Mouse (Mus musculus) hindbrain, embryonic 14.5 days (tissue): Measurements from ENCODE around the gene Insig2. TPM values are rescaled to one million over a fixed set of nuclear protein-coding genes. Genes with fewer than 3 reads are reported as not detected.

Experiments used
- polyA plus RNA-seq: library from polyadenylated mRNA; unstranded; fragments of >200 nt; fragmentation: Nextera tagmentation; extraction: Ambion mirVana; gene quantifications from 2 replicates; pipeline ENCODE4 v1.2.1, GENCODE M21; 2014

Insig2 gene
- polyA plus RNA-seq, 1 experiment from 2014 or later = 25.9 TPM

Other genes starting within 250 kb of the Insig2 start
- gene Ccdc93, start 98.5 kb upstream of the Insig2 start, polyA plus RNA-seq = 10.3 and 10.6 TPM in 2 replicates
- 1.2 and 2.5 TPM in 2 replicates for gene Htr5b, start 195.9 kb upstream of the Insig2 start, polyA plus RNA-seq
- 35.3 and 37.8 TPM in 2 replicates for gene Ddx18, start 235.4 kb upstream of the Insig2 start, polyA plus RNA-seq